Mouse (Mus musculus): ENCODE results near the gene Atp1a1. TPM values are rescaled to one million over a fixed set of nuclear protein-coding genes. Genes with fewer than 3 reads are reported as not detected.

Atp1a1 gene
- total and polyA plus RNA-seq, 2 experiments from 2014 or later: 56.7 to 235 TPM

GRCm38 (mm10) chr3:101544116-101544515 lies 60.4 kb downstream of the Atp1a1 start:
- WGBS: 64% methylated on average over 7 of the region's 7 CpGs
- no peak for TF ChIP-seq CTCF (IDR thresholded peaks at IDR 0.05)
- no peak for ATAC-seq (ENCODE audit: low FRiP score)

GRCm38 (mm10) chr3:101541571-101541970 lies 62.9 kb downstream of the Atp1a1 start:
- Histone ChIP-seq H3K4me3 (ENCODE audit: low read depth, low read length) (no peak overlapping the region), H3K27me3 (ENCODE audit: insufficient read depth, low read length) (no peaks in the 10 kb centered on the region), H3K36me3 (ENCODE audit: insufficient read depth, low read length) (no peaks in the 10 kb centered on the region), H3K9me3 (ENCODE audit: low read length) (no peaks in the 10 kb centered on the region), H3K9ac (replicated peaks; ENCODE audit: low read length, poor library complexity, severe bottlenecking) (no peak overlapping the region), H3K4me2 (ENCODE audit: low read depth, low read length, poor library complexity, severe bottlenecking) (no peak overlapping the region), H3K27ac (ENCODE audit: low read depth, low read length) (no peak overlapping the region), H3K4me1 (ENCODE audit: insufficient read depth, low read length) (no peaks in the 10 kb centered on the region)
- 31% methylated on average over 6 of the region's 6 CpGs for WGBS
- no peak for TF ChIP-seq CTCF (IDR thresholded peaks at IDR 0.05)
- DNase-seq (ENCODE audit: low spot score) (no peak), ATAC-seq (ENCODE audit: low FRiP score) (no peak)

More at GRCm38 (mm10) chr3:101544116-101544515, 60.4 kb downstream of the Atp1a1 start:
- Histone ChIP-seq H3K4me3 (ENCODE audit: low read depth, low read length) (no peak overlapping the region), H3K27ac (ENCODE audit: low read depth, low read length) (no peak overlapping the region), H3K27me3 (ENCODE audit: insufficient read depth, low read length) (no peaks in the 10 kb centered on the region), H3K36me3 (ENCODE audit: insufficient read depth, low read length) (no peaks in the 10 kb centered on the region), H3K9me3 (ENCODE audit: low read length) (no peaks in the 10 kb centered on the region), H3K4me1 (ENCODE audit: insufficient read depth, low read length) (no peaks in the 10 kb centered on the region), H3K4me2 (ENCODE audit: low read depth, low read length, poor library complexity, severe bottlenecking) (no peak overlapping the region), H3K9ac (replicated peaks; ENCODE audit: low read length, poor library complexity, severe bottlenecking) (no peak overlapping the region)
- DNase-seq (ENCODE audit: low spot score): no peak

- H3K36me3 ChIP-seq (ENCODE audit: insufficient read depth, low read length): no peaks in the 10 kb centered on the region
- no peaks in the 10 kb centered on the region for H3K9me3 ChIP-seq (ENCODE audit: low read length)
- no peaks in the 10 kb centered on the region for H3K4me1 ChIP-seq (ENCODE audit: insufficient read depth, low read length)
- H3K27ac ChIP-seq (ENCODE audit: low read depth, low read length): no peak overlapping the region
- no peak overlapping the region for H3K9ac ChIP-seq (replicated peaks; ENCODE audit: low read length, poor library complexity, severe bottlenecking)
- ATAC-seq (ENCODE audit: low FRiP score) (no peak), DNase-seq (ENCODE audit: low spot score) (no peak)
- no peak overlapping the region for H3K4me2 ChIP-seq (ENCODE audit: low read depth, low read length, poor library complexity, severe bottlenecking)
- no peak overlapping the region for H3K4me3 ChIP-seq (ENCODE audit: low read depth, low read length)
- TF ChIP-seq CTCF (IDR thresholded peaks at IDR 0.05): no peak
- 66% methylated on average over 4 of the region's 4 CpGs for WGBS
- no peaks in the 10 kb centered on the region for H3K27me3 ChIP-seq (ENCODE audit: insufficient read depth, low read length)
Measured at GRCm38 (mm10) chr3:101540568-101540967, 63.9 kb downstream of the Atp1a1 start.

GRCm38 (mm10) chr3:101536322-101536721 lies 68.2 kb downstream of the Atp1a1 start:
- Histone ChIP-seq H3K4me2 (ENCODE audit: low read depth, low read length, poor library complexity, severe bottlenecking) (no peak overlapping the region), H3K27ac (ENCODE audit: low read depth, low read length) (no peak overlapping the region), H3K4me1 (ENCODE audit: insufficient read depth, low read length) (no peaks in the 10 kb centered on the region), H3K4me3 (ENCODE audit: low read depth, low read length) (no peak overlapping the region), H3K27me3 (ENCODE audit: insufficient read depth, low read length) (no peaks in the 10 kb centered on the region), H3K9me3 (ENCODE audit: low read length) (no peaks in the 10 kb centered on the region), H3K9ac (replicated peaks; ENCODE audit: low read length, poor library complexity, severe bottlenecking) (no peak overlapping the region), H3K36me3 (ENCODE audit: insufficient read depth, low read length) (no peaks in the 10 kb centered on the region)
- DNase-seq (ENCODE audit: low spot score) (no peak), ATAC-seq (ENCODE audit: low FRiP score) (no peak)
- 88% methylated on average over 7 of the region's 7 CpGs for WGBS
- TF ChIP-seq CTCF (IDR thresholded peaks at IDR 0.05): no peak

GRCm38 (mm10) chr3:101534311-101534710 lies 70.2 kb downstream of the Atp1a1 start:
- no peaks in the 10 kb centered on the region for H3K36me3 ChIP-seq (ENCODE audit: insufficient read depth, low read length)
- no peaks in the 10 kb centered on the region for H3K27me3 ChIP-seq (ENCODE audit: insufficient read depth, low read length)
- TF ChIP-seq CTCF (IDR thresholded peaks at IDR 0.05): no peak
- DNase-seq (ENCODE audit: low spot score) (no peak), ATAC-seq (ENCODE audit: low FRiP score) (no peak)
- H3K9me3 ChIP-seq (ENCODE audit: low read length): no peaks in the 10 kb centered on the region
- H3K4me1 ChIP-seq (ENCODE audit: insufficient read depth, low read length): peaks cover 1% of the 10 kb centered on the region; the same call in 1 of the 2 replicates
- H3K4me3 ChIP-seq (ENCODE audit: low read depth, low read length): no peak overlapping the region
- no peak overlapping the region for H3K4me2 ChIP-seq (ENCODE audit: low read depth, low read length, poor library complexity, severe bottlenecking)
- H3K27ac ChIP-seq (ENCODE audit: low read depth, low read length): no peak overlapping the region
- WGBS: 92% methylated on average over 9 of the region's 9 CpGs
- H3K9ac ChIP-seq (replicated peaks; ENCODE audit: low read length, poor library complexity, severe bottlenecking): no peak overlapping the region

GRCm38 (mm10) chr3:101533373-101533772 lies 71.1 kb downstream of the Atp1a1 start:
- H3K4me3 ChIP-seq (ENCODE audit: low read depth, low read length): no peak overlapping the region

More at GRCm38 (mm10) chr3:101533373-101533772, 71.1 kb downstream of the Atp1a1 start:
- no peak overlapping the region for H3K4me2 ChIP-seq (ENCODE audit: low read depth, low read length, poor library complexity, severe bottlenecking)
- TF ChIP-seq CTCF (IDR thresholded peaks at IDR 0.05): no peak
- H3K4me1 ChIP-seq (ENCODE audit: insufficient read depth, low read length): peaks cover 3% of the 10 kb centered on the region; the same call in 1 of the 2 replicates
- DNase-seq (ENCODE audit: low spot score) (peak; percentile 79), ATAC-seq (ENCODE audit: low FRiP score) (no peak)
- no peak overlapping the region for H3K27ac ChIP-seq (ENCODE audit: low read depth, low read length)
- no peaks in the 10 kb centered on the region for H3K9me3 ChIP-seq (ENCODE audit: low read length)
- no peaks in the 10 kb centered on the region for H3K27me3 ChIP-seq (ENCODE audit: insufficient read depth, low read length)
- no peak overlapping the region for H3K9ac ChIP-seq (replicated peaks; ENCODE audit: low read length, poor library complexity, severe bottlenecking)
- H3K36me3 ChIP-seq (ENCODE audit: insufficient read depth, low read length): no peaks in the 10 kb centered on the region
- 75% methylated on average over 2 of the region's 2 CpGs for WGBS
